9 mouse cellular contexts compared by ENCODE assay signal in the genomic region with DNA sequence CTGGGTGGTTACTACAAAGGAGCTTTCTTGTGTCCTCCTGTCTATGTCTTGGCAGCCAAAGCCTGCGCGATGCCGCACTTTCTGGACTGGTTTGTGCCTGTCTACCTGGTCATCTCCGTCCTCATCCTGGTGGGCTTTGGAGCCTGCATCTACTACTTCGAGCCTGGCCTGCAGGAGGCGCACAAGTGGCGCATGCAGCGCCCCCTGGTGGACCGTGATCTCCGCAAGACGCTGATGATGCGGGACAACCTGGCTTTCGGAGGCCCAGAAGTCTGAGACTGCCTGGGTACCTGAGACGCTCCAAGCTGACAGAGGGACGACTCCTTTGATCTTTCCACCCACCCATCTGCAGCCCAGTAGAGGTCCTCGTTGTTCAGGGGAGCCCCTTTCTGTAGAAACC. TPM values are rescaled to one million over a fixed set of nuclear protein-coding genes. Genes with fewer than 3 reads are reported as not detected.
DNase-seq lines count a peak whose midpoint lies in the region; ATAC-seq and TF ChIP-seq lines count a peak whose summit lies in the region.
"Had no signal": no experiment of that assay in that cellular context is flagged by ENCODE, and none has a peak within 500 bp of the region (broad histone marks: within the 10 kb centered on the region; RNA-seq: fewer than 3 reads in every experiment).

No protein-coding gene starts in this region.

- no peaks in the 10 kb centered on the region for H3K27me3 ChIP-seq in hindbrain, postnatal 0 days (ENCODE audit: insufficient read depth, low read length)

- H3K27ac ChIP-seq in hindbrain, postnatal 0 days, result no peak overlapping the region
- H3K27ac ChIP-seq: limb, embryonic 12.5 days had no signal

- no peak overlapping the region for H3K9ac ChIP-seq in hindbrain, postnatal 0 days (replicated peaks; ENCODE audit: low read length)
- H3K9ac ChIP-seq: limb, embryonic 12.5 days had no signal

- H3K4me2 ChIP-seq in hindbrain, postnatal 0 days (ENCODE audit: low read depth, low read length), result no peak overlapping the region
- H3K4me2 ChIP-seq: limb, embryonic 12.5 days had no signal

- no peaks in the 10 kb centered on the region for H3K36me3 ChIP-seq in hindbrain, postnatal 0 days (ENCODE audit: insufficient read depth, low read length)
- H3K36me3 ChIP-seq: limb, embryonic 12.5 days had no signal

- ATAC-seq in CD4-positive, CD25-positive, alpha-beta regulatory T cell, adult 4 months, result no peak
- ATAC-seq in hindbrain, postnatal 0 days, result no peak

- H3K4me3 ChIP-seq in hindbrain, postnatal 0 days (ENCODE audit: low read length), result no peak overlapping the region
- H3K4me3 ChIP-seq in lung, adult 2 months (replicated peaks; ENCODE audit: extremely low read depth, low read depth, low read length), result no peak overlapping the region
- H3K4me3 ChIP-seq: limb, embryonic 12.5 days had no signal

- no peak for TF ChIP-seq POLR2A in lung, adult 2 months (IDR thresholded peaks at IDR 0.05; ENCODE audit: borderline replicate concordance, extremely low read depth, low read depth, low read length)

- WGBS in hindbrain, postnatal 0 days, result 14% methylated on average over 16 of the region's 16 CpGs
- 11% methylated on average over 16 of the region's 16 CpGs for WGBS in lung, adult 2 months

- TF ChIP-seq CTCF in hindbrain, postnatal 0 days (IDR thresholded peaks at IDR 0.05; ENCODE audit: low read depth), result peak; percentile 99
- TF ChIP-seq CTCF in lung, adult 2 months (IDR thresholded peaks at IDR 0.05; ENCODE audit: insufficient read depth, low read length), result peak; percentile 83

- H3K9me3 ChIP-seq in hindbrain, postnatal 0 days (ENCODE audit: low read length), result no peaks in the 10 kb centered on the region
- H3K9me3 ChIP-seq: limb, embryonic 12.5 days had no signal

- H3K4me1 ChIP-seq in hindbrain, postnatal 0 days (ENCODE audit: insufficient read depth, low read length), result peaks cover 15% of the 10 kb centered on the region; the same call in 1 of the 2 replicates
- H3K4me1 ChIP-seq in lung, adult 2 months (ENCODE audit: control insufficient read depth, insufficient read depth, low read length), result no peaks in the 10 kb centered on the region

- peak; percentile 85 for DNase-seq in CD4-positive, CD25-positive, alpha-beta regulatory T cell, adult 2 months (ENCODE audit: low read depth, low spot score)
- DNase-seq in ovary, postnatal 14 days (ENCODE audit: low spot score), result peak; percentile 58
- no peak for DNase-seq in ovary, postnatal 10 days (ENCODE audit: low spot score)
- peak; percentile 80 to 89 for DNase-seq in cerebellum, postnatal 25 days
- peak; percentile 84 for DNase-seq in hindbrain, postnatal 0 days (ENCODE audit: low spot score)
- DNase-seq in lung, adult 2 months, result peak; percentile 45
- peak; percentile 89 for DNase-seq in right cerebral cortex, postnatal 4 days

RNA-seq across cellular contexts. Expression of a gene that starts 7.3 kb away (rescaled TPM):
- not detected for polyA plus RNA-seq in CD4-positive, CD25-positive, alpha-beta regulatory T cell, adult 4 months (2017; shearing (Covaris generic))
- total RNA-seq in hindbrain, postnatal 0 days (2014; rRNA removed), result 116 and 127 TPM in 2 replicates
- 12.5 and 13.9 TPM in 2 replicates for polyA plus RNA-seq in hindbrain, postnatal 0 days (2015; fragmentation: Nextera tagmentation; extraction: Ambion mirVana)
- not detected in 2 replicates for polyA plus RNA-seq in lung, adult 2 months (2012; rRNA removed)
- polyA plus RNA-seq: limb, embryonic 12.5 days had no signal

RNA-seq across cellular contexts. Expression of a gene that starts 15.0 kb away (rescaled TPM):
- polyA plus RNA-seq in CD4-positive, CD25-positive, alpha-beta regulatory T cell, adult 4 months (2017; shearing (Covaris generic)), result 10 to 100 TPM in 1 of 2 experiments, 1 to 10 TPM in 1; 6.7 to 18.5 TPM
- total RNA-seq in hindbrain, postnatal 0 days (2014; rRNA removed), result 15.0 and 16.2 TPM in 2 replicates
- 23.0 and 27.6 TPM in 2 replicates for polyA plus RNA-seq in hindbrain, postnatal 0 days (2015; fragmentation: Nextera tagmentation; extraction: Ambion mirVana)
- polyA plus RNA-seq in lung, adult 2 months (2012; rRNA removed), result 1.8 and 3.4 TPM in 2 replicates

RNA-seq across cellular contexts. Expression of a gene that starts 15.2 kb away (rescaled TPM):
- not detected for polyA plus RNA-seq in CD4-positive, CD25-positive, alpha-beta regulatory T cell, adult 4 months (2017; shearing (Covaris generic))
- 393 and 404 TPM in 2 replicates for total RNA-seq in hindbrain, postnatal 0 days (2014; rRNA removed)
- polyA plus RNA-seq in hindbrain, postnatal 0 days (2015; fragmentation: Nextera tagmentation; extraction: Ambion mirVana), result 299 and 320 TPM in 2 replicates
- 3.9 and 4.6 TPM in 2 replicates for polyA plus RNA-seq in lung, adult 2 months (2012; rRNA removed)

RNA-seq across cellular contexts. Expression of a gene that starts 35.3 kb away (rescaled TPM):
- 10 to 100 TPM in 1 of 2 experiments, 1 to 10 TPM in 1; 2.2 to 10.5 TPM for polyA plus RNA-seq in CD4-positive, CD25-positive, alpha-beta regulatory T cell, adult 4 months (2017; shearing (Covaris generic))
- total RNA-seq in hindbrain, postnatal 0 days (2014; rRNA removed), result 0.29 and 5.6 TPM in 2 replicates
- 0.34 and 0.42 TPM in 2 replicates for polyA plus RNA-seq in hindbrain, postnatal 0 days (2015; fragmentation: Nextera tagmentation; extraction: Ambion mirVana)
- 4.4 and 4.9 TPM in 2 replicates for polyA plus RNA-seq in lung, adult 2 months (2012; rRNA removed)
- polyA plus RNA-seq: limb, embryonic 12.5 days had no signal

RNA-seq across cellular contexts. Expression of a gene that starts 39.2 kb away (rescaled TPM):
- not detected for polyA plus RNA-seq in CD4-positive, CD25-positive, alpha-beta regulatory T cell, adult 4 months (2017; shearing (Covaris generic))
- total RNA-seq in hindbrain, postnatal 0 days (2014; rRNA removed), result 1.4 TPM in 1 of 2 replicates, not detected in the other
- polyA plus RNA-seq in hindbrain, postnatal 0 days (2015; fragmentation: Nextera tagmentation; extraction: Ambion mirVana), result 0.36 TPM in 1 of 2 replicates, not detected in the other
- not detected in 2 replicates for polyA plus RNA-seq in lung, adult 2 months (2012; rRNA removed)
- polyA plus RNA-seq: limb, embryonic 12.5 days had no signal

Comparison
In these comparisons a context has a peak if more than half of its experiments do, and no peak if none do; other contexts are left out.
1. RNA of a gene that starts 7.3 kb away (polyA plus RNA-seq): 12.5 to 13.9 TPM in hindbrain, postnatal 0 days; not detected in CD4-positive, CD25-positive, alpha-beta regulatory T cell, adult 4 months and not detected in lung, adult 2 months; every median in the first group is over 10 times any median in the second.
2. RNA of a gene that starts 15.2 kb away (polyA plus RNA-seq): 299 to 320 TPM in hindbrain, postnatal 0 days; 3.9 to 4.6 TPM in lung, adult 2 months and not detected in CD4-positive, CD25-positive, alpha-beta regulatory T cell, adult 4 months; every median in the first group is over 10 times any median in the second.